Mouse (Mus musculus): ENCODE results near the gene Hk1. TPM values are rescaled to one million over a fixed set of nuclear protein-coding genes. Genes with fewer than 3 reads are reported as not detected.

Gene Hk1
- polyA plus RNA-seq, 1 experiment from 2014 or later = 73.7 TPM

DNA sequence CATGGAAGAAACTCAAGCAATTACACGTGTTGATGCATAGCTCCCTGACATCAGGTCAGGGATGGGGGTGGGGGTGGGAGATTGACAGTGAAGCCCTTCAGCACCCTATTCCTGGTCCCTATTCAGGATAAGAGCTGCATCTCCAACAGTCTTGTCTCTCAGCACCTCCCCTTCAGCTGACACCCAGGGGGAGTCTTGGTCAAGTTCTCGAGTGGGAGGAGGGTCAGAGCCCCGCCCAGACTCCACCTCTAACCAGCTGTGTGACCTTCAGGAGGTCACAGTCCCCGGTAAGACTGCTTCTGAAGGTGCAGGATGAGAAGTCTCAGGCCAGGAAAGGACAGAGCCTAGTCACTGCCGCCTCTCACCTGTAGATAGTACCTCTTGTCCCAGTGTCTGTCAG lies 41.1 kb downstream of the Hk1 start:
- Histone ChIP-seq H3K9ac (replicated peaks; ENCODE audit: low read length) (peak overlapping the region; percentile 82; the same call in 1 of the 2 replicates), H3K9me3 (ENCODE audit: control insufficient read depth, low read length) (no peaks in the 10 kb centered on the region), H3K27me3 (ENCODE audit: control insufficient read depth, insufficient read depth, low read length) (no peaks in the 10 kb centered on the region), H3K27ac (replicated peaks; ENCODE audit: low read depth, low read length) (no peak overlapping the region), H3K36me3 (ENCODE audit: control insufficient read depth, insufficient read depth, low read length) (no peaks in the 10 kb centered on the region), H3K4me2 (ENCODE audit: low read length) (peak overlapping the region; percentile 87), H3K4me3 (replicated peaks; ENCODE audit: low read depth, low read length) (peak overlapping the region; percentile 71), H3K4me1 (ENCODE audit: control insufficient read depth, insufficient read depth, low read length) (peaks cover 20% of the 10 kb centered on the region)
- WGBS = 33% methylated on average over 5 of the region's 5 CpGs
- DNase-seq (no peak), ATAC-seq (ENCODE audit: low FRiP score, low TSS enrichment) (no peak)

GRCm38 (mm10) chr10:62338176-62338575 lies 41.5 kb downstream of the Hk1 start:
- peak overlapping the region; percentile 82; the same call in 1 of the 2 replicates for H3K9ac ChIP-seq (replicated peaks; ENCODE audit: low read length)
- H3K36me3 ChIP-seq (ENCODE audit: control insufficient read depth, insufficient read depth, low read length) = no peaks in the 10 kb centered on the region
- no peaks in the 10 kb centered on the region for H3K9me3 ChIP-seq (ENCODE audit: control insufficient read depth, low read length)
- H3K27me3 ChIP-seq (ENCODE audit: control insufficient read depth, insufficient read depth, low read length) = no peaks in the 10 kb centered on the region
- no peak for ATAC-seq (ENCODE audit: low FRiP score, low TSS enrichment)
- H3K4me1 ChIP-seq (ENCODE audit: control insufficient read depth, insufficient read depth, low read length) = peaks cover 20% of the 10 kb centered on the region
- H3K4me3 ChIP-seq (replicated peaks; ENCODE audit: low read depth, low read length) = peak overlapping the region; percentile 71; the same call in 1 of the 2 replicates
- no peak for DNase-seq
- H3K27ac ChIP-seq (replicated peaks; ENCODE audit: low read depth, low read length) = no peak overlapping the region
- 32% methylated on average over 9 of the region's 9 CpGs for WGBS
- peak overlapping the region; percentile 87 for H3K4me2 ChIP-seq (ENCODE audit: low read length)

DNA sequence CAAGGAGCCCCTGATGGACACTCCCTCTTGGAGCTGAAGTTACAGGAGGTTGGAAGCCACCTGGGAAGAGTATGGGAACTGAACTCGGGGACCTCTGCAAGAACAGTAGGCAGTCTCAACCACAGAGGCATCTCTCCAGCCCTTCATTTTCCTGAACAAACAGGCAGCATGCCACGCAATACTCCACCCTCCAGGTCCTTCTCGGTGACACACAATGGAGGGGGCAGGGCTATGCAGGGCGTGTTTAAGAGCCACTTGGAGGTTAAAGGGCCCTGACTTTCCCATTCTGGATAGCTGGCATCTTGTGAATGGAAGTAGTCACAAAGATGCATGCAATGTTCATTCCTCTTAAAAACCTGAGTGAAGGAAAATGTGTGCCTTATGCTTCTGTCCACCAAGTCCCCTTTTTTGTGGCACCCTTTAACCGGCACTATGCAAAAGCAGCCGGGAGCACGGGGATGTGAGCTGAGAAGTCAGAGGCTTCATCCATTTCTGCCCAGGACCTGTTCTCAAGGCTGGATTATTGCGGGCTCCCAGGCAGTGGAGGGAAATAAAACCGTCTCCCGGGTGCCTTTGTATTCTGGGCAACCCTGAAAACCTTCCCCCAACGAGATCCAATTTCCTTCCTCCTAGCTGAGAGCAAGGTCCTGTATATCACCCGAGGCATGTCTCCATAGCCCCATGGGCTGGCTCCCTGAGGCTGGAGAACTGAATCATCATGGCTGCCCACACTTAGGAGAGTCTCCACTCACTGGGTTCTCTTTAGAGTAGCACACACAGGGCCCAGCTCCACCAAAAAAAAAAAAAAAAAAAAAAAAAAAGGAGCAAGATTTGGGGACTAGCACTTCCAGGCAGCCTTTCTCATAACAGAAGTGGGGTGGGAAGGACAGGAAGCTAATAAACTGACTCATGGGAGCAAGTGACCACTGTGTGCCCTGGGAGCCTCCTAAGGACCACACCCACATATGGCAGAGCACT lies 42.8 kb downstream of the Hk1 start:
- H3K4me3 ChIP-seq (replicated peaks; ENCODE audit: low read depth, low read length) = no peak overlapping the region
- no peak overlapping the region for H3K4me2 ChIP-seq (ENCODE audit: low read length)
- no peaks in the 10 kb centered on the region for H3K9me3 ChIP-seq (ENCODE audit: control insufficient read depth, low read length)
- 25% methylated on average over 12 of the region's 12 CpGs for WGBS
- H3K27me3 ChIP-seq (ENCODE audit: control insufficient read depth, insufficient read depth, low read length) = no peaks in the 10 kb centered on the region
- H3K27ac ChIP-seq (replicated peaks; ENCODE audit: low read depth, low read length) = no peak overlapping the region
- H3K36me3 ChIP-seq (ENCODE audit: control insufficient read depth, insufficient read depth, low read length) = no peaks in the 10 kb centered on the region
- ATAC-seq (ENCODE audit: low FRiP score, low TSS enrichment) (no peak), DNase-seq (no peak)
- no peak overlapping the region for H3K9ac ChIP-seq (replicated peaks; ENCODE audit: low read length)
- H3K4me1 ChIP-seq (ENCODE audit: control insufficient read depth, insufficient read depth, low read length) = peaks cover 20% of the 10 kb centered on the region

GRCm38 (mm10) chr10:62335423-62335776 lies 44.3 kb downstream of the Hk1 start:
- no peak overlapping the region for H3K4me3 ChIP-seq (replicated peaks; ENCODE audit: low read depth, low read length)
- peak; percentile 40 for DNase-seq

DNA sequence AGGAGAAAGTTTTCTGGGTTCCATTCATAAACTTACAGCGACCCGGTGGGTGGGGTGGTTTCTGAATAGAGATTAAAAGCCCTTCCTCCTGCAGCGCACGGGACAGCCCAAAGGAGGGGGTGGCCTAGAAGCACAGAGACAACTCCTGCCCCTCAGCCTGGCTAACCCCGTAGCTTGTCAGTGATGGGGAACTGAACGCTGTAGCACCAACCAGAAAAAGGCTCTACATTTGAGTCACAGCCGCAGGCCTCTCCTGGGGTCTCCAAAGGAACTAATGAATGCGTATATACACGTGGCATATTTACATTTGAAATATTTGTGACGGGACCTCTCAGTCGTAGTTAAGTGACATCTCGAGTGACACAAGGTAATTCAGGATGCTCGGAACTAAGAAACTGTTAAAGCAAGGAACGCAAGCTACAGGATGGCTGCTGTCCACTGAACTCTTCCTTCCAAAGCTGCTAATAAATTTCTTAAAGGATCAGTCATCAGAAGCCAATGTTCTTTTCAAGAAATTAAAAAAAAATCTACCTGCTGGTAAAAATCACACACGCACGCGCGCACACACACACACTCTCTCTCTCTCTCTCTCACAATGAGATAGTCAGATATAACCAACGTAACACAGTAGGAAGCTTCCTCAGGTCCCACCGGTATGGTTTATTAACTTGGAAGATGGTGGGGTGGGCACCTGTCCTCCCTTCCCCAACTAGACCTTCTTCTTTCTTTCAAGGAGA lies 44.9 kb downstream of the Hk1 start:
- ATAC-seq (ENCODE audit: low FRiP score, low TSS enrichment) (no peak), DNase-seq (no peak)
- H3K4me1 ChIP-seq (ENCODE audit: control insufficient read depth, insufficient read depth, low read length) = peaks cover 13% of the 10 kb centered on the region
- H3K27ac ChIP-seq (replicated peaks; ENCODE audit: low read depth, low read length) = no peak overlapping the region
- no peaks in the 10 kb centered on the region for H3K9me3 ChIP-seq (ENCODE audit: control insufficient read depth, low read length)
- H3K9ac ChIP-seq (replicated peaks; ENCODE audit: low read length) = no peak overlapping the region
- WGBS = 34% methylated on average over 20 of the region's 20 CpGs
- no peak overlapping the region for H3K4me3 ChIP-seq (replicated peaks; ENCODE audit: low read depth, low read length)
- no peaks in the 10 kb centered on the region for H3K36me3 ChIP-seq (ENCODE audit: control insufficient read depth, insufficient read depth, low read length)
- H3K4me2 ChIP-seq (ENCODE audit: low read length) = no peak overlapping the region
- no peaks in the 10 kb centered on the region for H3K27me3 ChIP-seq (ENCODE audit: control insufficient read depth, insufficient read depth, low read length)

More at GRCm38 (mm10) chr10:62335423-62335776, 44.3 kb downstream of the Hk1 start:
- Histone ChIP-seq H3K36me3 (ENCODE audit: control insufficient read depth, insufficient read depth, low read length) (no peaks in the 10 kb centered on the region), H3K27me3 (ENCODE audit: control insufficient read depth, insufficient read depth, low read length) (no peaks in the 10 kb centered on the region), H3K9me3 (ENCODE audit: control insufficient read depth, low read length) (no peaks in the 10 kb centered on the region), H3K27ac (replicated peaks; ENCODE audit: low read depth, low read length) (no peak overlapping the region), H3K9ac (replicated peaks; ENCODE audit: low read length) (no peak overlapping the region), H3K4me2 (ENCODE audit: low read length) (no peak overlapping the region), H3K4me1 (ENCODE audit: control insufficient read depth, insufficient read depth, low read length) (peaks cover 13% of the 10 kb centered on the region)
- no peak for ATAC-seq (ENCODE audit: low FRiP score, low TSS enrichment)
- 13% methylated on average over 6 of the region's 6 CpGs for WGBS

DNA sequence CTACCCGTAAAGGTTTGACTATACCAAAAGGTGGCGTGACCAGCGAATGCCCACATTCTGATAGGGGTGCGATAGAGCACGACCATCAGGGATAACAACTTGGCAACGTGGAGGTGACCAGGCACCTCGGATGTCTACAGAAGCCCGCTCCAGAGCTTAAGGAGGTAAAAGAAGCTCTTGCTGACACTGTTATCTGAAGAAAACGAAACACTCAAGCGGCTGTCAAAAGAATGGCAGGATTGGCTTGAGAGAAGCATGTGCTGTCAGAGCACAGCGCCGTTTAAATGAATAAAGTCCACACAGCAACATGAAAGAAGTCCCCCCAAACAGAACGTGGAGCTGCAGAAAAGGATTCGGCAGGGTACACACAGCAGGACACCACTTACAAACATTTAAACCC lies 46.4 kb downstream of the Hk1 start:
- no peaks in the 10 kb centered on the region for H3K27me3 ChIP-seq (ENCODE audit: control insufficient read depth, insufficient read depth, low read length)
- WGBS = 69% methylated on average over 14 of the region's 14 CpGs
- ATAC-seq (ENCODE audit: low FRiP score, low TSS enrichment) = no peak

DNA sequence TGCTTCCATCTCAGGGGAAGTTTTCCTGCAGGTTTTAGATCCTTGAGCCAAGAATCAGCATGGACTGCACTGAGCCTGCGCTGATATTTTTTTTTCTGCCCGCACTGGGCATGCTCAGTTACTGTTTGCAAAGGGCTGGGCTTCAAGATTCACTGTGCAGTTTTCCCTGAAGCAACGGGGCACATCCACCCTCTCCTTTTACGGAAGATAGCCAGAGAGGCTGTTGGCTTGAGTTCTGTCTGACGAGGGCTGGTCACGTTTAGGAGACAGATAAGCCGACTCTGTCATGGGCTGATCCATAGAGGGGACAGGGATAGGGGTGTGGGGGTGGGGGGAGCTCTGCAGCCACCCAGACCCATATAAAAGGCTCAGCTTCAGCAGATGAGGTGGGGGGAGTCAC lies 47.2 kb downstream of the Hk1 start:
- Histone ChIP-seq H3K27me3 (ENCODE audit: control insufficient read depth, insufficient read depth, low read length) (no peaks in the 10 kb centered on the region), H3K4me3 (replicated peaks; ENCODE audit: low read depth, low read length) (no peak overlapping the region), H3K4me1 (ENCODE audit: control insufficient read depth, insufficient read depth, low read length) (no peaks in the 10 kb centered on the region), H3K4me2 (ENCODE audit: low read length) (peak overlapping the region; percentile 27; the same call in 1 of the 2 replicates), H3K9ac (replicated peaks; ENCODE audit: low read length) (no peak overlapping the region), H3K36me3 (ENCODE audit: control insufficient read depth, insufficient read depth, low read length) (no peaks in the 10 kb centered on the region), H3K9me3 (ENCODE audit: control insufficient read depth, low read length) (no peaks in the 10 kb centered on the region), H3K27ac (replicated peaks; ENCODE audit: low read depth, low read length) (no peak overlapping the region)
- DNase-seq = peak; percentile 49
- no peak; the same call in 1 of the 2 replicates for ATAC-seq (ENCODE audit: low FRiP score, low TSS enrichment)
- 53% methylated on average over 7 of the region's 7 CpGs for WGBS

More for the DNA sequence above, 46.4 kb downstream of the Hk1 start:
- H3K27ac ChIP-seq (replicated peaks; ENCODE audit: low read depth, low read length) = no peak overlapping the region
- no peaks in the 10 kb centered on the region for H3K9me3 ChIP-seq (ENCODE audit: control insufficient read depth, low read length)
- peaks cover 2% of the 10 kb centered on the region; the same call in 1 of the 2 replicates for H3K4me1 ChIP-seq (ENCODE audit: control insufficient read depth, insufficient read depth, low read length)
- no peak overlapping the region for H3K9ac ChIP-seq (replicated peaks; ENCODE audit: low read length)
- H3K4me3 ChIP-seq (replicated peaks; ENCODE audit: low read depth, low read length) = no peak overlapping the region
- no peaks in the 10 kb centered on the region for H3K36me3 ChIP-seq (ENCODE audit: control insufficient read depth, insufficient read depth, low read length)
- H3K4me2 ChIP-seq (ENCODE audit: low read length) = no peak overlapping the region
- no peak for DNase-seq

DNA sequence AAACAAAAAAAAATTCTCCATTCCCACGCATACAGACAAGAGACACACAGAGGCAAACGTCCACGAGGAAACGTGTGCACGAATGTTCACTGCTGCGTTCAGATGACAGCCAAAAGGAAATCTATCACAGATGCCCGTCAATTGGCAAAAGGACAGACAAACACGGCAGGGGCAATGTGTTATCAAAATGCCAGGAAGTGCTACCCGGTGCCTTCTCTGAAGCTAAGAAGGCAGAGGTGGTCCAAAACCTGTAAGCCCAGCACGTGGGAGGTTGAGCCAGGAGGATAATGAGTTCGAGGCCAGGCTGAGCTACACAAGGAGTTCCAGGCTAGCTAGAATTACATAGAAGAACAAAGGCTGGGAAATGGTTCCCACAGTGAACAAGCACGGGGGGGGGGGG lies 47.9 kb downstream of the Hk1 start:
- Histone ChIP-seq H3K4me3 (replicated peaks; ENCODE audit: low read depth, low read length) (no peak overlapping the region), H3K4me2 (ENCODE audit: low read length) (no peak overlapping the region), H3K4me1 (ENCODE audit: control insufficient read depth, insufficient read depth, low read length) (no peaks in the 10 kb centered on the region), H3K27ac (replicated peaks; ENCODE audit: low read depth, low read length) (no peak overlapping the region), H3K9ac (replicated peaks; ENCODE audit: low read length) (no peak overlapping the region), H3K36me3 (ENCODE audit: control insufficient read depth, insufficient read depth, low read length) (no peaks in the 10 kb centered on the region), H3K9me3 (ENCODE audit: control insufficient read depth, low read length) (no peaks in the 10 kb centered on the region), H3K27me3 (ENCODE audit: control insufficient read depth, insufficient read depth, low read length) (no peaks in the 10 kb centered on the region)
- no peak for DNase-seq
- 85% methylated on average over 12 of the region's 12 CpGs for WGBS
- no peak for ATAC-seq (ENCODE audit: low FRiP score, low TSS enrichment)
